Mouse (Mus musculus): ENCODE results near the gene Smarcc2.

GRCm38 (mm10) chr10:128498590-128498989 is 39.5 kb downstream of the Smarcc2 start, which contains the start of gene Myl6b:
- no peak for TF ChIP-seq CTCF (IDR thresholded peaks at IDR 0.05; ENCODE audit: low read depth, low read length)
- TF ChIP-seq POLR2A (IDR thresholded peaks at IDR 0.05; ENCODE audit: insufficient read depth, low read length), result no peak
- peak; percentile 74 for TF ChIP-seq EP300 (IDR thresholded peaks at IDR 0.05; ENCODE audit: insufficient read depth, low read depth, low read length)

Measured in ES-Bruce4 (cell line).